Mouse (Mus musculus) cerebellum, adult 9-10 months (tissue): ENCODE results near the gene Pik3r6.

Experiments used
- DNase-seq: peaks from one replicate; pipeline ENCODE4 v3.0.0; 2022

The Pik3r6 gene

GRCm38 (mm10) chr11:68536026-68536425 lies 33.2 kb downstream of the Pik3r6 start:
- no peak for DNase-seq

GRCm38 (mm10) chr11:68536465-68536864 lies 33.6 kb downstream of the Pik3r6 start:
- DNase-seq = no peak

- no peak for DNase-seq
These were observed 36.8 kb downstream of the Pik3r6 start for GRCm38 (mm10) chr11:68539621-68540020.

- DNase-seq = no peak
These were observed 41.7 kb downstream of the Pik3r6 start for GRCm38 (mm10) chr11:68544554-68544953.

- DNase-seq = no peak
These were observed 42.4 kb downstream of the Pik3r6 start for GRCm38 (mm10) chr11:68545172-68545571.

- no peak for DNase-seq
These were observed 42.9 kb downstream of the Pik3r6 start for GRCm38 (mm10) chr11:68545682-68546222.

GRCm38 (mm10) chr11:68547484-68547883 lies 44.7 kb downstream of the Pik3r6 start:
- no peak for DNase-seq

GRCm38 (mm10) chr11:68549597-68549996 lies 46.8 kb downstream of the Pik3r6 start:
- DNase-seq = no peak

GRCm38 (mm10) chr11:68550358-68550757 lies 47.5 kb downstream of the Pik3r6 start:
- no peak for DNase-seq

GRCm38 (mm10) chr11:68553981-68554471 lies 51.2 kb downstream of the Pik3r6 start:
- DNase-seq = no peak

GRCm38 (mm10) chr11:68555918-68556584 lies 53.2 kb downstream of the Pik3r6 start, which contains the start of gene Mfsd6l:
Mfsd6l (plus strand) TSS chr11:68556186.
- no peak for DNase-seq

GRCm38 (mm10) chr11:68559546-68559945 lies 56.7 kb downstream of the Pik3r6 start:
- DNase-seq = no peak

GRCm38 (mm10) chr11:68561957-68562950 lies 59.4 kb downstream of the Pik3r6 start:
- DNase-seq = peak; percentile 70

- DNase-seq = no peak
These were observed 61.7 kb downstream of the Pik3r6 start for GRCm38 (mm10) chr11:68564356-68565031.

- DNase-seq = no peak
These were observed 62.2 kb downstream of the Pik3r6 start for GRCm38 (mm10) chr11:68565032-68565429.

- peak; percentile 92 for DNase-seq
These were observed 63.7 kb downstream of the Pik3r6 start for GRCm38 (mm10) chr11:68566447-68567059.

GRCm38 (mm10) chr11:68570861-68571260 lies 68.0 kb downstream of the Pik3r6 start:
- DNase-seq = no peak

GRCm38 (mm10) chr11:68577076-68577475 lies 74.3 kb downstream of the Pik3r6 start:
- no peak for DNase-seq

GRCm38 (mm10) chr11:68579462-68579881 lies 76.7 kb downstream of the Pik3r6 start:
- DNase-seq = peak; percentile 62

GRCm38 (mm10) chr11:68580566-68580965 lies 77.7 kb downstream of the Pik3r6 start:
- DNase-seq = no peak

- peak; percentile 47 for DNase-seq
These were observed 80.4 kb downstream of the Pik3r6 start for GRCm38 (mm10) chr11:68583225-68583624.

- no peak for DNase-seq
These were observed 81.2 kb downstream of the Pik3r6 start for GRCm38 (mm10) chr11:68583906-68584480.
